Mouse (Mus musculus) retina, postnatal 7 days (tissue): ENCODE measurements at regions not wholly inside any gene's neighbourhood (a gene's known extent, or its start where the extent isn't known, plus 50 kb on each side); places are given as distances from the start of the nearest gene placed in this dataset.

Source experiments
- DNase-seq: peaks from one replicate; pipeline ENCODE4 v3.0.0-alpha.2; 2012; ENCODE audit warnings: low read depth, low spot score

GRCm38 (mm10) chr7:68686396-68687139 lies 62.5 kb downstream of the Arrdc4 start:
- no peak for DNase-seq

DNA sequence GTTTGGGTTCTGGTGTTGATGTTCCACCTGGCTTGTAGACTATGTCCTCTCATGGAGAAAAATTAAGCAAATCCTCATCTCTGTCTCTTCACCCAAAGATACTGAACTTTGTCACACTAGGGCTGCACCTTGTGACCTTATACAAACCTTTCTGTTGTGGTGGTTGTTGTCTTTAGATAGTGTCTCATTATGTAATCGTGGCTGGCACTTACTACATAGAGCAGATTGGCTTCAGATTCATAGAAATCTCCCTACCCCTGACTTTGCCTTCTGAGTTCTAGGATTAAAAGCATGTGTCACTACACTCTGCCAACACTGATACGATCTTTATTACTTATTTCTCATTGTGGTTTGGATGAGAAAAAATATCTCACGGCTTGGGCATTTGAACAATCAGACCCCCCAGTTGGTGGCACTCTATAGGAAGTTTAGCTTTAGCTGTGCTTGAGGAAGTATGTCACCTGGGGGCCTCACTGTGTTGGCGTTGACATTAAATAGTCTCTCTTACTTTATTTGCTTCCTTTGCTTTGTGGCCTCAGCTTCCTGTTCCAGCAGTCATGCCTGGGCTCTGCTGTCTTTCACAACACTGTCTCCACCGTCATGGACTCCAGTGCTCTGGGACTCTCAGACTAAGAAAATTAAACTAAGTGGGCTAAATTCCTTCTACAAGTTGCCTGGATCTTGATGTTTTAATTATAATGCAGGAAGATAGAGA lies 66.0 kb downstream of the Arrdc4 start:
- no peak for DNase-seq

DNA sequence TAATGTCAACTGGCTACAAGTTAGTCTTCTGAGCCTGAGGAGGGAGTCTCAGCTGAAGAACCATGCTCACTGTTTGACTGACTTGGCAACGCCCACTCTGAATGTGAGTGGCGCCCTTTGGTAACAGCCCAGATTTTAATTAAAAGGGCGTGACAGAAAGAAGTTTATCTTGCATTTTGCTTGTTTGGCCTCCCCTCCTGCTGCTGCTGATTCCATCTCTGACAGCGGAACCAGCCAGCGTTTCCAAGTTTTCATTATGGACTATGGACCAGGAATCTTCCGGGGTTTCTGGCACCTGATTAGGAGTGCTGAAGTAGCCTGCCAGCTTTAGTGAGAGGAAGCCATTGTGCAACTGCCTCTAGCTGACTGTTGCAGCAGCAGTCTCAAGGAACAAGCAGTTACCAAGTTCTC lies 66.7 kb downstream of the Arrdc4 start:
- no peak for DNase-seq

DNA sequence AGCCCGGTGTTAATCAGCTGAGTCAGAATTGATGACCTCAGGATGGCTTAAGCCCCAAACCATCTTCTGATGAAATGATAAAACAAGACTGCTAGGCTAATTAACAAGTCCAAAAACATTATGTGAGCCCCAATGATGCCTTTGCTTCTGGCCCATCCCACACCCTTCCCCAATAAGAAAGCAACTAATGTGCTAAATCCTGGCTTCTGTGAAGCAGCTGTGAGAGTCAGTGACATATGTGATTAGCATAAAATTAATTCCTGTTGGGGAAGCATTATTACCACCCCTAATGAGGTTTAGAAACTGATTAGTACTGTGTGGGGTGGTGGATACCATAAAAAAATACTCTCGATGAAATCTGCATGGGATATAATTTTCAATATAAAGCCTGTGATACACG lies 69.3 kb downstream of the Arrdc4 start:
- no peak for DNase-seq

GRCm38 (mm10) chr7:68667790-68668732 lies 81.0 kb downstream of the Arrdc4 start:
- no peak for DNase-seq

- no peak for DNase-seq
These were observed 81.8 kb downstream of the Arrdc4 start for GRCm38 (mm10) chr7:68667215-68667614.

- DNase-seq = no peak
These were observed 92.7 kb downstream of the Arrdc4 start for GRCm38 (mm10) chr7:68656354-68656753.

- DNase-seq = no peak
These were observed 95.5 kb downstream of the Arrdc4 start for GRCm38 (mm10) chr7:68653534-68653933.

DNA sequence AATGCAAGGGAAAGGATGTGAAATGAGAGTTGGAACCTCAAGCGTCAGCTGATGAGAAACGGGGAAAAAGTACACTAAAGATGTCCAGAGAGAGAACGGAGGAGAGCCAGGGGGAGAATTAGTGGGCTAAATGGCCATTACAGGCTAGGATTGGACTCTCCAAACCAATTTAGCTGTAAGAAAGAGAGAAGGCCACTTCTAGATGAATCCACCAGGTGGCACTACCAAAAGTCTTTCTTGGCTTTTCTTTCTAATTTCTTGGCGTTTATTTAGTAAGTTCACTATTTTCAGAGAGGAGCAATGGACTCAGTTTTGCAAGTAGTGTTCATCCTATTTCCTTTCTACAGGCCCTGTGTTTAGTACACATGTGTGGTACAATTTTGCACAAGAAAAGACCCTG lies 97.6 kb downstream of the Arrdc4 start:
- DNase-seq = peak; percentile 4

DNA sequence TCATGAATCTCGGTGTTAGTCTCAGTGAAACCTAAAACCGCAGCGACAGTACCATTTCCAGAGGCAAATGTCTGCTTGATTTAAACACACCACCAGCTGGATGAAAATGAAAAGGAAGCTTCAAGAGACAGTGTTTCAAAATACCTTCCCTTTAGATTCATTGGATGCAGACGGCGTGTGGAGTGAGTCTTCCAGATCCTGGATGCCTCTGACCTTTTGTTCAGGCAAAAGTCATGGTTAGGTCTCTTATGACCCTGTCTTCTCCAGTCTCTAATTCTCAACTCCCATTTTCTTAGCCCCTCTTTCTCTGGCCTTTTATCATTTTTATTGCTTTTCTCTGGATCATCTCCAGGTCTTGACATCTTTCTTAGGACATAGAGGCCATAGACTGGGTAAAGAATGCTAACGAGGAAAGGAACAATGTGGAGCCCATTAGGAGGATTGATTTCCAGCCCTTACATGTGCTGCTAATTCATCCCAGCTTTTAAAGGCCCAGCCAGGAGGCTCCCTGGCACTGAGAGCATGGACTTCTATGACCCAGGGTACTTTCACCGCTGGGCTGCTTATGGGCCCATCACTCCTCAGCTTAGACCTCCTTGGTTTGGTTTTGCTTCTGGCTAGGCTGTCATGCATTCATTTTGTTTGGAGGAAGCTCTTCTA lies 111.4 kb downstream of the Arrdc4 start:
- no peak for DNase-seq

DNA sequence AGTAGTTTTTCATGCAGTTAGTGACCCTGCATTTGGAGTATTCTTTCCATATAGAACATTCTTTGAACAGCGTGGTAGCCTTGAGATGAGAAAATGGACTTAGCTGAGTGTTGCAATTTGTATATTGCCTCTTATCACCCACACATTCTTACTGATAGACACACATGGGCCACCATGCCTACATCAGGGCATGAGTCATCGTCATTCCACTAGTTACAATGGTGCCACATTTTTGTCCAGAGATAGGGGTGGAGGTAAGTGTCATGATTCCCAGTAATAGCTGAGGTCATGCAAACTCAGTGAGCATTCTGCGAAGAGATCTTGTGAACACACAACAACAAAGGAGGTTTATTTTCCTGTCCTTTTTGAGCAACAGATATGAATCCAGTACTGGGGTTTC lies 128.0 kb downstream of the Arrdc4 start:
- DNase-seq = no peak

- no peak for DNase-seq
These were observed 138.5 kb downstream of the Arrdc4 start for GRCm38 (mm10) chr7:68610499-68610898.

- no peak for DNase-seq
These were observed 141.9 kb downstream of the Arrdc4 start for GRCm38 (mm10) chr7:68607170-68607569.

- no peak for DNase-seq
These were observed 142.8 kb downstream of the Arrdc4 start for GRCm38 (mm10) chr7:68606278-68606677.

DNA sequence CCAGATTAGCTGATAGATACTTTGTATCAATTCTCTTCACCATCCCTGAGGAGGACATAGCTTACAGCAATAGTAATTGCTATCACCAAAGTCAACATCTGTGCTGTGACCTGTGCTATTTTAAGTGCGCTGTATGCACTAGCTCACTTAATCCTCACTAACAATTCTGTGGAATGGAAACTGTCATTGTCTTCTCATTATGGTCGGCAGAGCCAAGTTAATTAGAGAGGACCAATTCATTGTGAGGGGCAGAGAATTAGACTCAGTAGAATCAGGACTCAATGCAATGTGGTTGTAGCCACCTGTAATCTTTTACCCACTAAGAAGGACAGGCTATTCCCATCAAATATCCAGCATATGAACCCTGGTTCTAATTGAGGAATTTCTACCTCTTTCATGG lies 145.3 kb downstream of the Arrdc4 start:
- no peak for DNase-seq

DNA sequence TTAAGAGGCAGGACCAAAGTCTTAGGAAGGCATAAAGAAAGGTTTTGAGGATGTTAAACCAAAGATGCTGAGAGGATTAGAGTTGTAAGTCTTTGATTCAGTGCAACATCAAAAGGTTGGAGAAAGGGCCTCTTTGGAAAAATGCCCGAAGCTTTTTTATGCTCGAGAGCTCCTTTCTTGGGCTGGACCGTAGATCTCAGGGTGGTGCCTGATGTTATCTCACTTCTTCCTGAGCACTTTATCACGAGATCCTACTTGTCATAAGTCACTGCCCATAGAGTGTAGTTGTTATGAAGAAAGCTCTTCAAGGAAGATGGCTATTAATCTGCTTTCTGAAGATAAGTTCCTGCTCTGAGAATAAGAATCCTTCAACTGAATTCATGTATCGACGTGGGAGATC lies 147.0 kb downstream of the Arrdc4 start:
- no peak for DNase-seq

DNA sequence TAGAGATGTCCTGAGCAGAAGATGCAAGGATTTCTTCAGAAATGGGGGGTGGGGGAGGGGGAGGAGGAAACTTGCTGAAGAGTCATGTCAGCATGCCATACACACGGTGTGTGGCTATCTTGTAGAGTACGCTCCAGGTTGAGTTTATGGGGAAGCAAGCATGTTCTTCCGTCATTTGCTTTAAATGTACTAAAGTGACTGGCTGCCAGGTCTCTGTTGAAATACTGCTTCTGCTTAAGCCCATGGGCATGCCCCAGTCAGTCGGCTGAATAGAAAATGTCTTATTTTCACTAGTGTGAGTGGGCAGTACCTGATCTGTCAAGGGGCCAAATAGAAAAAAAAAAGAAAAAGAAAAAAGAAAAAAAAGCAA lies 155.0 kb downstream of the Arrdc4 start:
- no peak for DNase-seq

- DNase-seq = no peak
These were observed 155.6 kb downstream of the Arrdc4 start for GRCm38 (mm10) chr7:68593344-68594016.

GRCm38 (mm10) chr7:68582540-68583325 lies 166.3 kb downstream of the Arrdc4 start:
- no peak for DNase-seq

DNA sequence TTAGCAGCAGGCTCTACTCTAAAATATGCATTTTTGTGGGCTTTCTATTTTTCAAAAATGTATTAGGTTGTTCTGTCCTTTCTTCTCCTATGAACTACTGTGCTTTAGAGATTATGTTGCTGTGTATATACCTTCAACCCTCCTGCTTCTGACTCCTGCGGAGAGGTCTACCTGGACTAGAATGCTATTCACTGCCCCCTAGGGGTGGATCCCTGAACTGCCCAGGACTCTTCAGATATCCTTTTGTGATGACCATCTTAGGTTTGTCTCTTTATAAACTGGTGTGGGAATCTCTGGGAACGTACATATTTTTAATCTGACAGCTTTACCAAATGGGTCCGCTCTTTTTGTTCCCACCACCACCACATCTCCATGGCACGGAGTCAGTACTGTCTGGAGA lies 168.4 kb downstream of the Arrdc4 start:
- peak; percentile 30 for DNase-seq
